Mouse (Mus musculus): Measurements from ENCODE around the gene Cemip.

DNA sequence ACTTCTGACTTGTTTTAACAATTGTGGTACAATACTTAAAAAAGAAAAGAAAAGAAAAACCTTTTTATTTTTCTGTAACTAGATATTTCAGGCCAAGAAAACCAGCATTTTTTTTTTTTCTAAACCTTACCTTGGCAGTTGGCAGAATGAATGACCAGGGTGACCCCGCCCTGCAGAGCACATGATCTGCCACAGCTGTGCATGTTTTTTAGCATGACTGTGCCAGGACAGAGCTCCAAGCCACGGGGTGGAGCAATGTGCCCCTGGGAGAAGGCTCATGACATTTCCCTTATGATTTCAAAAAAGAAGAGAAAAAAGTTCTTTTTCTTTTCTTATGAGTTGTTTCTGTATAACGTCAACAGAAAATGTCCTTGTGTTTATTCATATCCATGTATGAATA, 196.9 kb downstream of the Cemip start:
- no peak for TF ChIP-seq POLR2A (IDR thresholded peaks at IDR 0.05; ENCODE audit: borderline replicate concordance, extremely low read depth, low read depth, low read length)
- TF ChIP-seq CTCF (IDR thresholded peaks at IDR 0.05; ENCODE audit: insufficient read depth, low read length): no peak

All from lung, adult 2 months (tissue).